Mouse (Mus musculus): ENCODE data around the gene C1galt1. TPM values are rescaled to one million over a fixed set of nuclear protein-coding genes. Genes with fewer than 3 reads are reported as not detected.
A peak's percentile ranks its signal among the peaks of the same experiment; 100 is the strongest.

Gene C1galt1
- polyA plus RNA-seq (2016; fragmentation: Nextera tagmentation; extraction: Ambion mirVana): 2.1 and 2.2 TPM in 2 replicates

GRCm38 (mm10) chr6:7844802-7845679 is at the start of gene C1galt1:
Gene C1galt1, plus strand, starts transcription at chr6:7844842.
- peak within 1 kb of the TSS; percentile 79 for H3K4me3 ChIP-seq
- H3K27me3 ChIP-seq (ENCODE audit: poor library complexity, severe bottlenecking): no peaks in the 10 kb centered on the region
- DNase-seq (ENCODE audit: extremely low spot score, low spot score): no peak
- under 1% methylated on average over 70 of the region's 93 CpGs for WGBS
- no peaks in the 10 kb centered on the region for H3K9me3 ChIP-seq
- peak within 1 kb of the TSS; percentile 96 for H3K27ac ChIP-seq
- H3K36me3 ChIP-seq (replicated peaks): no peaks in the 10 kb centered on the region
- H3K4me1 ChIP-seq: peaks cover 31% of the 10 kb centered on the region

GRCm38 (mm10) chr6:7799969-7800368 is 44.7 kb upstream of the C1galt1 start:
- DNase-seq (ENCODE audit: extremely low spot score, low spot score): no peak
- no peak overlapping the region for H3K4me3 ChIP-seq
- no peaks in the 10 kb centered on the region for H3K9me3 ChIP-seq
- H3K36me3 ChIP-seq (replicated peaks): no peaks in the 10 kb centered on the region
- no peaks in the 10 kb centered on the region for H3K4me1 ChIP-seq
- 84% methylated on average over 6 of the region's 6 CpGs for WGBS
- H3K27me3 ChIP-seq (ENCODE audit: poor library complexity, severe bottlenecking): no peaks in the 10 kb centered on the region
- no peak overlapping the region for H3K27ac ChIP-seq

- WGBS: 93% methylated on average over 9 of the region's 9 CpGs
Observed at GRCm38 (mm10) chr6:7803765-7804542, 40.7 kb upstream of the C1galt1 start.

GRCm38 (mm10) chr6:7814146-7814545 is 30.5 kb upstream of the C1galt1 start:
- Histone ChIP-seq H3K27me3 (ENCODE audit: poor library complexity, severe bottlenecking) (no peaks in the 10 kb centered on the region), H3K4me3 (no peak overlapping the region), H3K27ac (no peak overlapping the region), H3K4me1 (no peaks in the 10 kb centered on the region), H3K36me3 (replicated peaks) (no peaks in the 10 kb centered on the region), H3K9me3 (no peaks in the 10 kb centered on the region)
- no peak for DNase-seq (ENCODE audit: extremely low spot score, low spot score)
- 61% methylated on average over 2 of the region's 2 CpGs for WGBS

More at GRCm38 (mm10) chr6:7803765-7804542, 40.7 kb upstream of the C1galt1 start:
- no peaks in the 10 kb centered on the region for H3K27me3 ChIP-seq (ENCODE audit: poor library complexity, severe bottlenecking)
- no peak overlapping the region for H3K27ac ChIP-seq
- H3K4me3 ChIP-seq: no peak overlapping the region
- H3K4me1 ChIP-seq: no peaks in the 10 kb centered on the region
- no peak for DNase-seq (ENCODE audit: extremely low spot score, low spot score)
- no peaks in the 10 kb centered on the region for H3K9me3 ChIP-seq
- no peaks in the 10 kb centered on the region for H3K36me3 ChIP-seq (replicated peaks)

GRCm38 (mm10) chr6:7816233-7816632 is 28.4 kb upstream of the C1galt1 start:
- Histone ChIP-seq H3K4me3 (no peak overlapping the region), H3K4me1 (no peaks in the 10 kb centered on the region), H3K36me3 (replicated peaks) (no peaks in the 10 kb centered on the region), H3K27me3 (ENCODE audit: poor library complexity, severe bottlenecking) (no peaks in the 10 kb centered on the region), H3K9me3 (no peaks in the 10 kb centered on the region), H3K27ac (no peak overlapping the region)
- WGBS: 87% methylated on average over 5 of the region's 5 CpGs
- DNase-seq (ENCODE audit: extremely low spot score, low spot score): no peak

- Histone ChIP-seq H3K36me3 (replicated peaks) (no peaks in the 10 kb centered on the region), H3K27ac (no peak overlapping the region), H3K4me3 (no peak overlapping the region), H3K27me3 (ENCODE audit: poor library complexity, severe bottlenecking) (no peaks in the 10 kb centered on the region), H3K9me3 (no peaks in the 10 kb centered on the region), H3K4me1 (peaks cover 9% of the 10 kb centered on the region)
- 65% methylated on average over 6 of the region's 6 CpGs for WGBS
- DNase-seq (ENCODE audit: extremely low spot score, low spot score): no peak
Observed at GRCm38 (mm10) chr6:7822688-7823087, 22.0 kb upstream of the C1galt1 start.

- Histone ChIP-seq H3K27me3 (ENCODE audit: poor library complexity, severe bottlenecking) (no peaks in the 10 kb centered on the region), H3K4me1 (no peaks in the 10 kb centered on the region; the same call in 1 of the 2 replicates), H3K4me3 (no peak overlapping the region), H3K27ac (no peak overlapping the region), H3K9me3 (no peaks in the 10 kb centered on the region), H3K36me3 (replicated peaks) (no peaks in the 10 kb centered on the region)
- 80% methylated on average over 8 of the region's 8 CpGs for WGBS
- no peak for DNase-seq (ENCODE audit: extremely low spot score, low spot score)
Observed at GRCm38 (mm10) chr6:7830793-7831192, 13.8 kb upstream of the C1galt1 start.

- no peak for DNase-seq (ENCODE audit: extremely low spot score, low spot score)
- no peak overlapping the region for H3K4me3 ChIP-seq
- 85% methylated on average over 6 of the region's 6 CpGs for WGBS
- H3K9me3 ChIP-seq: no peaks in the 10 kb centered on the region
- no peaks in the 10 kb centered on the region; the same call in 1 of the 2 replicates for H3K4me1 ChIP-seq
- H3K36me3 ChIP-seq (replicated peaks): no peaks in the 10 kb centered on the region
- H3K27me3 ChIP-seq (ENCODE audit: poor library complexity, severe bottlenecking): no peaks in the 10 kb centered on the region
- no peak overlapping the region for H3K27ac ChIP-seq
Observed at GRCm38 (mm10) chr6:7832564-7833175, 12.0 kb upstream of the C1galt1 start.

GRCm38 (mm10) chr6:7843726-7844411 is 773 bp upstream of the C1galt1 start:
- Histone ChIP-seq H3K4me1 (peaks cover 31% of the 10 kb centered on the region), H3K27ac (peak overlapping the region; percentile 96; the same call in 1 of the 2 replicates), H3K4me3 (peak overlapping the region; percentile 79), H3K36me3 (replicated peaks) (no peaks in the 10 kb centered on the region), H3K27me3 (ENCODE audit: poor library complexity, severe bottlenecking) (no peaks in the 10 kb centered on the region), H3K9me3 (no peaks in the 10 kb centered on the region)
- 67% methylated on average over 10 of the region's 10 CpGs for WGBS
- DNase-seq (ENCODE audit: extremely low spot score, low spot score): no peak

GRCm38 (mm10) chr6:7844412-7844801 is 235 bp upstream of the C1galt1 start:
- peak; percentile 94 for DNase-seq (ENCODE audit: extremely low spot score, low spot score)
- H3K27me3 ChIP-seq (ENCODE audit: poor library complexity, severe bottlenecking): no peaks in the 10 kb centered on the region
- H3K4me1 ChIP-seq: peaks cover 31% of the 10 kb centered on the region
- peak overlapping the region; percentile 79 for H3K4me3 ChIP-seq
- no peaks in the 10 kb centered on the region for H3K36me3 ChIP-seq (replicated peaks)
- under 1% methylated on average over 31 of the region's 33 CpGs for WGBS
- no peaks in the 10 kb centered on the region for H3K9me3 ChIP-seq
- peak overlapping the region; percentile 96 for H3K27ac ChIP-seq

- no peak for DNase-seq (ENCODE audit: extremely low spot score, low spot score)
- H3K27me3 ChIP-seq (ENCODE audit: poor library complexity, severe bottlenecking): no peaks in the 10 kb centered on the region
- no peaks in the 10 kb centered on the region for H3K36me3 ChIP-seq (replicated peaks)
- peak overlapping the region; percentile 79 for H3K4me3 ChIP-seq
- peaks cover 31% of the 10 kb centered on the region for H3K4me1 ChIP-seq
- no peak overlapping the region for H3K27ac ChIP-seq
- H3K9me3 ChIP-seq: no peaks in the 10 kb centered on the region
- WGBS: 35% methylated on average over 6 of the region's 6 CpGs
Observed at GRCm38 (mm10) chr6:7845680-7846017, 1.0 kb downstream of the C1galt1 start.

GRCm38 (mm10) chr6:7846726-7847439 is 2.2 kb downstream of the C1galt1 start:
- no peak for DNase-seq (ENCODE audit: extremely low spot score, low spot score)
- H3K4me1 ChIP-seq: peaks cover 31% of the 10 kb centered on the region
- H3K9me3 ChIP-seq: no peaks in the 10 kb centered on the region
- no peaks in the 10 kb centered on the region for H3K36me3 ChIP-seq (replicated peaks)
- H3K27ac ChIP-seq: no peak overlapping the region
- WGBS: 86% methylated on average over 8 of the region's 8 CpGs
- H3K4me3 ChIP-seq: no peak overlapping the region
- H3K27me3 ChIP-seq (ENCODE audit: poor library complexity, severe bottlenecking): no peaks in the 10 kb centered on the region

All from forebrain, embryonic 10.5 days (tissue).